Mouse (Mus musculus) lung, adult 2 months (tissue): ENCODE results near the gene Rasgrf2.

ENCODE experiments used
- CTCF ChIP-seq: fragments of 200-500 bp; IDR thresholded peaks from 2 replicates; pipeline ENCODE4 v1.5.1; 2011; ENCODE audit warnings: mild to moderate bottlenecking, low read length, control low read depth; ENCODE audit not compliant: insufficient read depth
- POLR2A ChIP-seq: fragments of 200-500 bp; IDR thresholded peaks from 2 replicates; pipeline ENCODE4 v1.6.1; 2011; ENCODE audit warnings: low read depth, mild to moderate bottlenecking, control low read depth, low read length, borderline replicate concordance; ENCODE audit errors: extremely low read depth

- TF ChIP-seq CTCF (peak; percentile 24; the same call in 1 of the 2 replicates), POLR2A (no peak)
Measured at GRCm38 (mm10) chr13:91881837-91882480, 249.5 kb downstream of the Rasgrf2 start.
